Mouse (Mus musculus): ENCODE measurements around the gene Nsd1. TPM values are rescaled to one million over a fixed set of nuclear protein-coding genes. Genes with fewer than 3 reads are reported as not detected.
A peak's percentile ranks its signal among the peaks of the same experiment; 100 is the strongest.

Gene Nsd1
- 70.7 and 72.9 TPM in 2 replicates for polyA plus RNA-seq (2016; fragmentation: Nextera tagmentation; extraction: Ambion mirVana)

DNA sequence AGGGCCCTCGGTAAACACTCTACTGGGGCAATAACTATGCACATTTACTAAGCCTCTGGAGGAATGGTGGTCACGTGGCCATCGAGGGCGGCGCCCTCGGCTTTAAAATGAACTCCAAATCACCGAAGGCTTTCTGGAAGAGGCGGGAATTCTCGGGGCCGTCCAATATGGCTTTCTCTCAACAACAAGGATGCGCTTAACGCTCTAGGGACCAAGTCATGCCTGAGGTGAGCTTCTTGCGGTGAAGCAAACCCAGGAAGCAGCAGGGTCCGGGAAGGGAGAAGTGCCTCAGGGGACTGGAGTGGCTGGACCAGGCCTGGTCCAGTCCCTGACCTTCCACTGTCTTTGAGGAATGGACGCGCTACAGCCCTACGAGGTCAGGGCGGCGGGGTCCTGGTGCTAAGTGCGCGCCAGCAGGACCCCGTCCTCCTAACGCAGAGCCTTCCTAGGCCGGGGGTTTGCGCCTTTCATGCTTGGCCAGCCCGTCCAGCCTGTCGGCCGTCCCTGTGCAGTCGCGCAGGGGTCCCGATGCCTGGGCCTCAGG is at the start of gene Nsd1:
TSS of gene Nsd1 (plus strand) at position 134 of the 544 bp plus-strand sequence.
- peak within 1 kb of the TSS; percentile 95 for H3K4me3 ChIP-seq
- H3K27ac ChIP-seq (replicated peaks), result peak within 1 kb of the TSS; percentile 100
- H3K9me3 ChIP-seq (replicated peaks), result no peaks in the 10 kb centered on the region
- peaks cover 16% of the 10 kb centered on the region for H3K36me3 ChIP-seq
- peaks cover 45% of the 10 kb centered on the region for H3K4me1 ChIP-seq
- WGBS, result 13% methylated on average over 31 of the region's 31 CpGs
- no peak for DNase-seq (ENCODE audit: low spot score)
- no peaks in the 10 kb centered on the region for H3K27me3 ChIP-seq (ENCODE audit: low read depth, poor library complexity, severe bottlenecking)

DNA sequence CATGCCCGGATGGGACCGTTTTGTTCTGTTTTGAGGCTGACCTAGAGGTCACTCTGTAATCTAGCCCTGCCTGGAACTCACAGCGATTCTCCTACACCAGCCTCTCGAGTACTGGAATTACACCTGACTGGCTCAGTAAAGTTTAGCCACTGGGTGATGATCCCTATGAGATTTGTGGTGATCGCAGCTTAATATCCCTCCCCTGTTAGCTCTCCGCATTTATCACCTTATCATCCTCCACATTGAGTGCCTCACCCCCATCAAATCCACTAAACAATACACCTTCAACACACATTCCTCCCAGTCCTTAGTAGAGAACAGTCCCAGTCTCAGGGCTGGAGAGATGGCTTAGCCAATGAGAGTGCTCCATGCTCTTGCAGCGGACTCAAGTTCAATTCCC is 47.2 kb upstream of the Nsd1 start:
- H3K4me3 ChIP-seq, result no peak overlapping the region
- H3K27me3 ChIP-seq (ENCODE audit: low read depth, poor library complexity, severe bottlenecking), result no peaks in the 10 kb centered on the region
- no peak overlapping the region for H3K27ac ChIP-seq (replicated peaks)
- no peaks in the 10 kb centered on the region for H3K36me3 ChIP-seq
- no peak for DNase-seq (ENCODE audit: low spot score)
- no peaks in the 10 kb centered on the region for H3K4me1 ChIP-seq
- no peaks in the 10 kb centered on the region for H3K9me3 ChIP-seq (replicated peaks)
- WGBS, result 68% methylated on average over 7 of the region's 7 CpGs

DNA sequence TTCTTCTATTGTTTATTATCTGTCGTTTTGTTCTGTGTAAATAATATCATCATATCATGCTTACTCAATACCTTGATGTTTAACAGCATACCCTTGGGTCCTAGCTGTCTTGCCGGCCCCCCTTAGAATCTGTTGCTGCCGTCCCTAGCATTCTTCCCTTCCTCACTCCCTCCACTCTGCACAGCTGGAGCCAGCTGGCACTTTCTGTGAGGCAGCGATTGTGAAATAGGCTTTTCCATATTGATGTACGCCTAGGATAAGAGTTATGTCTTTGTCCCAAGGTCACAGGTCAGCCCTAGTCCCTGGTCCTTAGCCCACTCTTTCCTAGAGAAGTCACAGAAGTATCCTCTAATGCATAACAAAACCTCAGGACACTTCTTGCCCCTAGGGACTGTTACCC is 46.0 kb upstream of the Nsd1 start:
- H3K4me3 ChIP-seq, result no peak overlapping the region
- H3K9me3 ChIP-seq (replicated peaks), result no peaks in the 10 kb centered on the region
- no peaks in the 10 kb centered on the region for H3K27me3 ChIP-seq (ENCODE audit: low read depth, poor library complexity, severe bottlenecking)
- DNase-seq (ENCODE audit: low spot score), result no peak
- H3K4me1 ChIP-seq, result 0 out of 2 replicates have a peak, but pooled peaks cover 3% of the 10 kb centered on the region
- H3K36me3 ChIP-seq, result no peaks in the 10 kb centered on the region
- H3K27ac ChIP-seq (replicated peaks), result no peak overlapping the region
- WGBS, result 65% methylated on average over 5 of the region's 5 CpGs

- no peaks in the 10 kb centered on the region for H3K27me3 ChIP-seq (ENCODE audit: low read depth, poor library complexity, severe bottlenecking)
- WGBS, result 92% methylated on average over 16 of the region's 16 CpGs
- H3K9me3 ChIP-seq (replicated peaks), result no peaks in the 10 kb centered on the region
These were observed 43.7 kb upstream of the Nsd1 start for GRCm38 (mm10) chr13:55165831-55166339.

DNA sequence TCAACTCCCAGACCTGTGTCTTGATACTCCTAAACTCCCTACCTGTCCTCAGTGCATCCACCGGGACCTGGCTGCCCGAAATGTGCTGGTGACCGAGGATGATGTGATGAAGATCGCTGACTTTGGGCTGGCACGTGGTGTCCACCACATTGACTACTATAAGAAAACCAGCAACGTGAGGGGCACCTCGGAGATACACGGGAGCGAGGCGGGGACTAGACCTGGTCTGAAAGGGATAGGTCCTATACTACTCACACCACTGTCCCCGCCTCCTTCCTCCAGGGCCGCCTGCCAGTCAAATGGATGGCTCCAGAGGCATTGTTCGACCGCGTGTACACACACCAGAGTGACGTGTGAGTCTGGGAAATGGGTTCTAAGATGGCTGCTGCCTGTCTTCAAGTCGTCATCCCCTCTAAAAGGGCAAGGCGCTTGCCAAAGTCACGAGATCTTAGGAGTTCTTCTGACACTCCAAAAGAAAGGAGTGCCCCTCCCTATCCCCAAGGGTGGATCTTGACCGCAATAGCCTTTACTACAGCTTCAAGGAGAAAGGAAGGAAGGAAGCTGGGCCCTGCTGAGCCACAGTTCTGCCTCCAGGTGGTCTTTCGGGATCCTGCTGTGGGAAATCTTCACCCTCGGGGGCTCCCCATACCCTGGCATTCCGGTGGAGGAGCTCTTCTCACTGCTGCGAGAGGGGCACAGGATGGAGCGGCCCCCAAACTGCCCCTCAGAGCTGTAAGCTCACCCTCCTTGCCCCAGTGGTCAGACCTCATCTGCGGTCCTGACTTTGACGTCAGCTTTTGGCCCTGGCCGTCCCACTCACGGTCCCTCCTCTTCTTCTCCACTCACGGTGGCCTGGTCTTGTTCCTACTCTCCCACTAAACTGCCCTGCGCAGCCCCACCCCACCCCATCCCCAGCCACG is 42.5 kb upstream of the Nsd1 start:
- DNase-seq (ENCODE audit: low spot score), result no peak
- Histone ChIP-seq H3K4me1 (peaks cover 22% of the 10 kb centered on the region), H3K27ac (replicated peaks) (0 out of 2 replicates have a peak overlapping the region, but pooled peaks have one; percentile 17), H3K36me3 (no peaks in the 10 kb centered on the region), H3K27me3 (ENCODE audit: low read depth, poor library complexity, severe bottlenecking) (peaks cover under 1% of the 10 kb centered on the region; the same call in 1 of the 2 replicates), H3K9me3 (replicated peaks) (no peaks in the 10 kb centered on the region), H3K4me3 (no peak overlapping the region)
- 90% methylated on average over 32 of the region's 32 CpGs for WGBS

More at GRCm38 (mm10) chr13:55165831-55166339, 43.7 kb upstream of the Nsd1 start:
- Histone ChIP-seq H3K4me3 (no peak overlapping the region), H3K4me1 (peaks cover 10% of the 10 kb centered on the region), H3K36me3 (no peaks in the 10 kb centered on the region), H3K27ac (replicated peaks) (no peak overlapping the region)
- no peak for DNase-seq (ENCODE audit: low spot score)

GRCm38 (mm10) chr13:55167798-55168197 is 41.8 kb upstream of the Nsd1 start:
- Histone ChIP-seq H3K4me1 (peaks cover 29% of the 10 kb centered on the region), H3K9me3 (replicated peaks) (no peaks in the 10 kb centered on the region), H3K36me3 (no peaks in the 10 kb centered on the region), H3K27me3 (ENCODE audit: low read depth, poor library complexity, severe bottlenecking) (peaks cover 8% of the 10 kb centered on the region), H3K4me3 (no peak overlapping the region), H3K27ac (replicated peaks) (no peak overlapping the region; the same call in 1 of the 2 replicates)
- WGBS, result 84% methylated on average over 11 of the region's 11 CpGs
- DNase-seq (ENCODE audit: low spot score), result no peak

DNA sequence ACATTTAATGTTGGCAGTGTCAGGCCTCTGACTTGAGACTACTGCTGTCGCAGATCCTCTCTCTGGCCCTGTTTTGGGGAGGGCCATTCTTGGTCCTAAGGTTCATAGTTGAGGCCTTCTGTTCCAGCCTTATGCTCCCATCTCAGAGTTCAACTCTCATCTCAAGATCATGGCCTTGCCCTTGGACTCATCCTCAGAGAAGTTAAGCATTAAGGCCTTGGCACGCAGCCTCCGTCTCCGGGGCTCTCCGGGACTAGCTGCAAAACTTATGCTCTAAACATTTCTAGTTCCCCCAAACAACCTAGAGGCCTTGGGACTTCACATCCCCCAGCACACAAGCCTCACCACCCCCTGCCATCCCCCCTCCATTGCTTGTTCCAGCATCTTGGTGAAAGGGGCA is 41.3 kb upstream of the Nsd1 start:
- H3K9me3 ChIP-seq (replicated peaks), result no peaks in the 10 kb centered on the region
- no peak overlapping the region for H3K4me3 ChIP-seq
- H3K36me3 ChIP-seq, result no peaks in the 10 kb centered on the region
- peak overlapping the region; percentile 65 for H3K27ac ChIP-seq (replicated peaks)
- peaks cover 9% of the 10 kb centered on the region for H3K27me3 ChIP-seq (ENCODE audit: low read depth, poor library complexity, severe bottlenecking)
- H3K4me1 ChIP-seq, result peaks cover 29% of the 10 kb centered on the region
- DNase-seq (ENCODE audit: low spot score), result no peak
- 93% methylated on average over 5 of the region's 5 CpGs for WGBS

DNA sequence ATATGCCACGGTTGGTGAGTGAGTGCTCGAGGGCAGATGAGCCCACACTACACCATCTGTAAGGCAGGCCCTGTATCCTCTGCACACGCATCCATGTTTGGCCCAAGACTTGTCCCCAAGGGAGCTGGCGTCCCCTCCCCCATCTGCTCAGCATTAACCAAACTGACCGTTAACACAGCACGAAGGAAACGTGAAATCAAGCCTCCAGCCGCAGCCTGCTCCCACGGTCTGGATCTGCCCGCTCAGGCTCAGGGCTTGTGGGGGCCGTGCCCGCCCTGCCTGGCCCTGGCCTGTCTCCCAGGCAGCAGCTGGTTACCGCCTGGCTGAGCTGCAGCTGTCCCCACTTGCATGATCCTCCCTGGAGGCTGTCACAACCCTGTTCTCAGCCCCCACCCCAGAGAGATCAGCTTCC is 40.6 kb upstream of the Nsd1 start:
- peaks cover 9% of the 10 kb centered on the region for H3K27me3 ChIP-seq (ENCODE audit: low read depth, poor library complexity, severe bottlenecking)
- H3K36me3 ChIP-seq, result no peaks in the 10 kb centered on the region
- 85% methylated on average over 13 of the region's 13 CpGs for WGBS
- no peaks in the 10 kb centered on the region for H3K9me3 ChIP-seq (replicated peaks)
- peak overlapping the region; percentile 65 for H3K27ac ChIP-seq (replicated peaks)
- H3K4me1 ChIP-seq, result peaks cover 29% of the 10 kb centered on the region
- peak; percentile 29 for DNase-seq (ENCODE audit: low spot score)
- H3K4me3 ChIP-seq, result no peak overlapping the region

DNA sequence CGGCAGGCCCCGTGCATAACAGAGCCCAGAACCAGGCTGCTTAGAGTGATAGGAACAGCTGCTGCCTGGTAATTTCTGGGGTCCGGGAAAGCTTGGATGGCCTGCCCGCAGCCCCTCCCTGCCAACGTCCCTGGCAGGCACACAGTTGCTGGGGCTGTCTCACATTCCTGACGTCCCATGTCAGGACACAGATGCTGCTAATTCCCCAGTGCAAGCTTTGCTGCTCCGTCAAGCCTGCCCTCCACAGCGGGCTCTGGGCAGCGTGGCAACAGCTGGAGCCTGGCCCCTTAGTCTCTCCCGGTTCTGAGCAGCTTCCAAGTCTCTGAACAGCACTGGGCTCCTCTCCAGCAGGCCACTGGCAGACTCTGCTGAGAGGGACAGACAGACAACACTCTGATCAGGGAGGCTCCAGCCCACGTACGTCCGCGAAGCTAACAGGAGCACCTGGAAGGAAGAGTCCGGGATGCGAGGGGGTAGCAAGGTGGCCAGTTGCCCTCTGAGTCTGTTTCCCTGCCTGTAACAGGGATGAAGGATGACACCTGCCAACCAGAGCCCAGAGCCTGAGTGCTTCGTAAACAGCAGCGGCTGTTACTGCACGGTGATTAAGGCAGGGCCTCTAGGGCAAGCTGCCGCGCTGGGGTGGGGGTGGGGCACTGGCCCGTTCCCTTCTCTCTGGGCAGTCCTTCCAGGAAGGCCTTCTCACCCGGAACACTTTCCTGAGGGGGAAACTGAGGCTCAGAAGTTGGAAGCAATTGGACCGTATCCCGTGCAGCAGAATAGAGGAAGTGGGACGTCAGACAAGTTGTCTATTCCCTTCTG is 37.9 kb upstream of the Nsd1 start:
- DNase-seq (ENCODE audit: low spot score), result peak; percentile 46
- Histone ChIP-seq H3K4me1 (peaks cover 37% of the 10 kb centered on the region), H3K9me3 (replicated peaks) (no peaks in the 10 kb centered on the region), H3K27ac (replicated peaks) (peak overlapping the region; percentile 83), H3K27me3 (ENCODE audit: low read depth, poor library complexity, severe bottlenecking) (peaks cover 9% of the 10 kb centered on the region), H3K36me3 (no peaks in the 10 kb centered on the region), H3K4me3 (peak overlapping the region; percentile 35)
- 22% methylated on average over 26 of the region's 26 CpGs for WGBS

- Histone ChIP-seq H3K27ac (replicated peaks) (peak overlapping the region; percentile 83), H3K9me3 (replicated peaks) (no peaks in the 10 kb centered on the region), H3K27me3 (ENCODE audit: low read depth, poor library complexity, severe bottlenecking) (peaks cover 9% of the 10 kb centered on the region), H3K4me3 (peak overlapping the region; percentile 35), H3K36me3 (no peaks in the 10 kb centered on the region), H3K4me1 (peaks cover 37% of the 10 kb centered on the region)
- WGBS, result 48% methylated on average over 7 of the region's 7 CpGs
- DNase-seq (ENCODE audit: low spot score), result no peak
These were observed 37.2 kb upstream of the Nsd1 start for GRCm38 (mm10) chr13:55172336-55172770.

GRCm38 (mm10) chr13:55174347-55174746 is 35.2 kb upstream of the Nsd1 start:
- 72% methylated on average over 11 of the region's 11 CpGs for WGBS
- no peak for DNase-seq (ENCODE audit: low spot score)

DNA sequence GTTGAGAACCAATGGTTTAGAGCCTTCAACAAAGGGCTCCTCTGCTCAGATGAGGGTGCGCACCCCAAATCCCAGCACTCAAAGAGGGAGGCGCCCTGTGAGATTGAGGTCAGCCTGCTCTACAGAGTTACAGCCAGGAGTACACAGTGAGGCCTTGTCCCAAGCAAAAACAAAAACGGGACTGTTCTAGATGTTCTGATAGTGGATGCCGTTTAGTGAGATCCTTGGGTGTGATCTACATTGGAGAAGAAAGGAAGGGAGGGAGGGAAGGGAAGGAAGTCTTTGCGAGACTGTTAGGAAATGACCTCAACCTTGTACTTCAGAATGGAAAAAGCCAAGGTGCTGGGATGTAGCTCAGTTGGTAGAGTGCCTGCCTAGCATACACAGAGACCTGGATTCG is 33.3 kb upstream of the Nsd1 start:
- Histone ChIP-seq H3K9me3 (replicated peaks) (no peaks in the 10 kb centered on the region), H3K4me1 (peaks cover 29% of the 10 kb centered on the region), H3K4me3 (no peak overlapping the region), H3K36me3 (no peaks in the 10 kb centered on the region), H3K27me3 (ENCODE audit: low read depth, poor library complexity, severe bottlenecking) (peaks cover 9% of the 10 kb centered on the region), H3K27ac (replicated peaks) (no peak overlapping the region)
- DNase-seq (ENCODE audit: low spot score), result no peak
- WGBS, result 93% methylated on average over 6 of the region's 6 CpGs

More at GRCm38 (mm10) chr13:55174347-55174746, 35.2 kb upstream of the Nsd1 start:
- no peaks in the 10 kb centered on the region for H3K9me3 ChIP-seq (replicated peaks)
- no peak overlapping the region for H3K27ac ChIP-seq (replicated peaks)
- no peaks in the 10 kb centered on the region for H3K36me3 ChIP-seq
- H3K4me1 ChIP-seq, result peaks cover 32% of the 10 kb centered on the region
- peaks cover 9% of the 10 kb centered on the region for H3K27me3 ChIP-seq (ENCODE audit: low read depth, poor library complexity, severe bottlenecking)
- H3K4me3 ChIP-seq, result no peak overlapping the region

Data from midbrain, embryonic 10.5 days (tissue).